Mouse (Mus musculus): ENCODE data around the gene Tmem176b.

GRCm38 (mm10) chr6:48845086-48845485 lies 3.8 kb upstream of the Tmem176b start:
- TF ChIP-seq POLR2A (IDR thresholded peaks at IDR 0.05; ENCODE audit: extremely low read depth, insufficient read depth, low read length) (no peak), CTCF (IDR thresholded peaks at IDR 0.05; ENCODE audit: low read depth, low read length) (no peak)
